Mouse (Mus musculus) naive thymus-derived CD4-positive, alpha-beta T cell, adult 2 months (primary cell): Measurements from ENCODE around the gene Tsga10ip.
"Not testable (repeated sequence)": the region's sequence is repeated elsewhere in the genome, so short reads cannot be mapped to it uniquely, and the experiment has no call there.

Experiments
- DNase-seq: peaks from one replicate; pipeline ENCODE4 v3.0.0-alpha.2; 2011; ENCODE audit warnings: low read depth

Gene Tsga10ip

DNA sequence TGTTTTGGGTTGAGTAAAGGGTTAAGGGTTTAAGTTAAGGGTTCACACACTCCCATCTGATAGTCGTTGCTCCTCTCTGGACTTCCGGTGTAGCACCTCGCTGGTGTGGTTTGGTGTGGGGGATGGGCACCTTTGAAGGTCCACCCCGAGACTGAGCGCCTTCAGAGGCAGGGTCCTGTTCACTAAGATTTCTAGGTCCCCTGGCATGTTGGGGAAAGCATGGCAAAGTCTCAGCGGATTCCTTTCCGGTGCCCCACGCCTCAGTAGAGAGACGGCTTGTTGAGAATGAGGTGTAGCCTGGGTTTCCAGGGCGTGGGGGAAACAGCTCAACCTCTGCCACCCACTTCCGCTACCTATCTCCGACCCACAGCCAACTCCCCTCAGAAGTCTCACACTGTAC lies 12.7 kb downstream of the Tsga10ip start:
- peak; percentile 88 for DNase-seq

DNA sequence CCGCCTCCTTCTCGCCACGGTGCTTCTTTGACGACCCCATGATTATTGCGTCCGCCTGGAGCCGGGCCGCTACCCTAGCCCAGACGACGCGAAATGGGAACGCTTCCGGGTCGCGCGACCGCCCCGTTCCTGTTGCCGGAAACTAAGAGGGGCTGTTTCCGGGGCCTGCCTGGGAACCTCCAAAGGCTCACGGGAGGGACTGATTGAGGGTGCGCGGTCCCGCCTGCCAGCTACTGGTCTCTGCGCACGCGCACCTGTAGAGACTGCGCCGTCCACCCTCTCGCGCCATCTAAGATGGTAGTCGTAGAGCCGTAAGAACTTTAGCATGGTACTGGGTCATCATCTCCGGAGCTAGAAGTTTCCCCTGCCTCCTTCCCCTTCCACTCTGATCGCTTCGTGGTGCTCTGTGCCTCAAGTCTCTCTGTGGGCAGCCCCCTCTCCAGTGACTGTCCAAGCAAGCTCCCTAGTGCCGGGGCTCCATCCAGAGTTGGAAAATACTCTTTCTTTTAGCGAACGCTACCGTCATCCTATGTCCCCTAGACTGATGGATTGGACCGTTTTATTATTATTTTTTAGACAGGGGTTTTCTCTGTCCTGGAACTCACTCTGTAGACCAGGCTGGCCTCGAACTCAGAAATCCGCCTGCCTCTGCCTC lies 13.6 kb downstream of the Tsga10ip start, which contains the start of gene Sart1:
TSS of gene Sart1 (minus strand) at position 116 of the 655 bp plus-strand sequence.
- DNase-seq: peak; percentile 95

DNA sequence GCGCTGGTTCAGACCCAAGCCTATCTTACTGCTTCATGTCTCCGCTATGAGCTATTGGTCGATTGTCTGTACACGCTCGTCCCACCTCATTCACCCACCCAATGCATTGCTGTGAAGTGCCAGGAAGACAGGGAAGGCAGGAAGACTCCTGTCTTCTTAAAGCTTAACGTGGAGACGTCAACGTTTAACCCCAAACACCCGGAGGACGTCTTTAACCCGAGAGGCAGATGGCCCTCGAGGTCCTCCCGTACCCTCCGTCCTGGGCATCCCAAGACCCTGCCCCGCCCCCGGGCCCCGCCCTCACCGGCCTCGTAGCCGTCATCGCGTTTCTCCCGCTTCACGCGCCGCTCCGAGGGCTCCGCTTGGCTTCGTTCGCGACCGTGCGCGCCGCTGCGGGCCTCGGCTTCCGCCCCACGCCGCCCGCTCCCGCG lies 14.3 kb downstream of the Tsga10ip start:
- DNase-seq: no peak

DNA sequence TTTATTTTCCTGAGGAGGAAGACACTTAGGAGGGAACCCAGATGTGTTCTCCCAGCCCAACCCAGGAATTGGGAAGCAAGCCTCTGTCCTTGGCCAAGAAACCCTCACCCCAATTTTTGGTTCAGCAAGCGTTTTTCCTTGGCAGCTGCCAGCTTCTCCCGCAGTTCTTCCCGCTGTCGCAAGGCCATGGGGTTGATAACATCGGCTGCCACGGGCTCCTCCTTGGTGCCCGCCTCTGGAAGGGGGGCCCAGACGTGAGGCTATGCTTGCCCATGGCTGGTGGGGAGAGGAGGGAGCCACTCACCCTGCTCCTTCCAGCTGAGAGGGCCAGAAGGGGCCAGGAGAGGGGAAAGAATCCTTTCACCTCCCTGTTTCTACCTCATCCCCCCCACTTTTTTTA lies 17.6 kb downstream of the Tsga10ip start:
- no peak for DNase-seq

DNA sequence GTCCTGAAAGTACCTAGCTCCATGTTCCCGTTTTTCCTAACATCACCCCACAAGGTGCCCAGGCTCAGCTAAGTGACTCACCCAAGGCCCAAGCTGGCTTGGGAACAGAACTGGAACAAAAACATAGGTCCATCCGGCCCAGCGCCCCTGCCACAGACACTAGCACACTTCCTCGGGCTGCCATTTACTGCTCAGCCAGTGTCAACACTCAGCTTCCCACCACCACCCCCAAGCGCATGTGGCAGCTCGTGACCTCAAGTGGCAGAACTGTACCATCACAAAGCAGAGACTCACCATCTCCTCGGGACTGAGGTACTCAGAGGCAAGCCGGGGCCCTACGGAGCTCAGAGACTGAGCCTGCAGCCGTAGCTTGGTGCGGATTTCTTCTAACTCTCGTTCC lies 19.0 kb downstream of the Tsga10ip start:
- DNase-seq: no peak

DNA sequence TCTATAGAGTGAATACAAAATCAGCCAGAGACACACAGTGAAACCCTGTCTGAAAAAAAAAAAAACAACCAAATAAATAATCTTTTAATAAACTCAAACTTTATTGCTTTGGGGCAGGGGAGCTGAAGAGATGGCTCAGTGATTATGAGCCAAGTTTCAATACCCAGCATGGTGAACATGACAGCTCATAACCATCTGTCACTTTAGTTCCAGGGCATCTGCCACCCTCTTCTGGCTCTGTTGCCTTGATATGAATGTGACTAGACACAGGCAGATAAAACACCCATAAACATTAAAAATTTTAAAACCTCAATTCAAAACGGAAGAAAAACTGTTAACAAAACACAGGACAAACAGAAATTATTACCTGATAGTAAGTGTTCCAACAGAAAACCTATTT lies 24.9 kb downstream of the Tsga10ip start:
- no peak for DNase-seq

DNA sequence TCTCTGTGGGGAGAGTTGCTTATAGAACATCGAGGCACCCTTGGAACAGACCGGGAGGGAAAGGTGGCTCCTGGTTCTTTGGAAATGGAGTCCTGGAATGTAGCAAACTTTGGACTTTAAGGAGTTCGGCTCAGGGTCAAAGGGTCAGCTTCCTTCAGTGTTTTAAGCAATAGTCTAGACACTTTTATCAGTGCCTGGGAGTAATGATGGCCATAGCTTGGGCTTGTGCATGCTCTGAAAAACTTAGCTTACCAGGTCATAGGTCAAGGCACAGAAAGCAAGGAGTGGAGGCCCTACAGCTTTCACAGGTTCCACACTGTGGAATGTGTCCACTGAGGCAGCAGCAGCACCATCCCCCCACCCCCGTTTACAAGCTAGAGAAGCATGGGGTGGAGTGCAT lies 27.6 kb downstream of the Tsga10ip start:
- DNase-seq: no peak

DNA sequence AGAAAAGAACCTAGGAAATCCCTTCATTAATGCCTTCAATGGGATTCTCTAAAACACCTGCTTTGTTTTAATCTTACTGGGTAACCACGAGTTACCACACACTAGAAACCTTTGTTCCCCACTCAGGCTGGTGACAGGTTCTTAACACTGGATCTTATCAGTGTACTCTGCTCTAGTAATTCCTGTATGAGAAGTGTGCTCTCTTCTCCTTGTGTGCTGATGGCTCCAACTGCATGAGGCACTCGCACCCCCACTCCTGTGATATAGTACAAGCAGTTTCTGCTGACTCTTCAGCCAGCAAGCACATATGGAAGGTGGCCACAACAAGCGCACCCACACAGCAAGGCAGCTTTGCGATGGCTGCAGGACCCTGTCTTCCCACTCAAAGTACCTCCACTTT lies 28.1 kb downstream of the Tsga10ip start:
- no peak for DNase-seq

DNA sequence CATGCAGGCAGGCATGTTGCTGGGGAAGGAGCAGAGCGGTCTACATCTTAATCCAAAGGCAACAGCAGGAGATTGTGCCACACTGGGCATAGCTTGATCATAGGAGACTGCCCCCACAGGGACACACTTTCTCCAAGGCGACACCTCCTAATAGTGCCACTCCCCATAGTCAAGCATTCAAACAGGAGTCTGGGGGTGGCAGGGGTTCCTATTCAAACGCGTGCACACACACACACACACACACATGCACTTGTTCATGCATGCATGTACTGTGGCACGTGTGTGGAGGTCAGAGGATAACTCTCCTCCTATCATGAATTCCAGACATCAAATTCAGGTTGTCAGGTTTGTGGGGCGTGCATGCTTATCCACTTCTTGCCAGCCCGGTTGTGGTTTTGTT lies 29.6 kb downstream of the Tsga10ip start:
- no peak for DNase-seq

DNA sequence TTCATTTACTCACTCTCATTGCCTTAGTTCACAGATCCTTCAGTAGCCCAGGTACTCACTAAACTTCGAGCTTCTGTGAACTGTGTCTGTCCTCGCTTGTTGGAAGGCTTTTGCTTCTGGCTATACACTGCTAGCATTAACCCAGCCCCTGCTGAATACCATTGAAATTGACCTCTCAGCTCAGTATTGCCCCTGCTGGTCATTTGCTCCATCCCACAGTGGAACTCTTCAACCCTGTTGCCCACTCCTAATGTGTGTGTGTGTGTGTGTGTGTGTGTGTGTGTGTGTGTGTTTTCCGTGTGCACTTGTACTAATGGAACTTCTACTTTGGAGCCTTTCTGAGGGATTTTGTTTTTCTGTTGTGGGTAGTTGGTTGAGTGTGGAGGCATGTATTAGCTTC lies 31.4 kb downstream of the Tsga10ip start:
- no peak for DNase-seq

DNA sequence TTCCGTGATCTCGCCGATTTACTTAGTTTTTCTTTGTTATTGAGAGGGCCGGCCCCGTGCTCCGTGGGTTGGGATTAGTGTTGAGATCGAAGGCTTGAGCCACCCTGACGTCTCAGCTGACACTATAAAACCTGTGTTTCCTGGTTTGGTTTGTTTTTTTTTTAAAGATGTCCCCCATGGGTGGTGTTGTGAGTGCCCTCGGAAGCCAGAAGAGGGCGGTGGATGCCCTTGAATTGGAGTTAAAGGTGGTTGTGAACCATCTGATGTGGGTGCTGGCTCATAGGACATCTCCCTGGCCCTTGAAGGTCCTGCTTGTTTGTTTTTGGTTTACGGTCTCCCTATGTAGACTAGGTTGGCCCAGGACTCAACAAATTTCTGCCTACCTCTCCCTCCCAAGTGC lies 34.9 kb downstream of the Tsga10ip start:
- peak; percentile 59 for DNase-seq

DNA sequence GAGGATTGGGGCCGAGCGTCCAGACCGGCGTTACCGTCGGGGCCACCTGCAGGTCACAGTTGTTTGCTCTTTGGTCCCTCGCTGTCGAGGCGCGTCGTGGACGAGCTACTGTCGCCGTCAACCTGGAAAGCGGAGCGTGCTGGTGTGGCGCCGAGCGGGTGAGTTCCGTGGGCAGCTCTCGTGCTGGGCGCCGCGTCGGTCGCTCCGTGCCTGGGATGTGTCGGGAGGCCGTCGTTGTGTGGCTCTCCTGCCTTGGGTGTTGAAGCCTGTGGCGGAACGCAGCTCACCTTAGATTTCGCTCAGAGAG lies 35.3 kb downstream of the Tsga10ip start, which contains the start of gene Banf1:
TSS of gene Banf1 (minus strand) at position 116 of the 307 bp plus-strand sequence.
- DNase-seq: no peak

DNA sequence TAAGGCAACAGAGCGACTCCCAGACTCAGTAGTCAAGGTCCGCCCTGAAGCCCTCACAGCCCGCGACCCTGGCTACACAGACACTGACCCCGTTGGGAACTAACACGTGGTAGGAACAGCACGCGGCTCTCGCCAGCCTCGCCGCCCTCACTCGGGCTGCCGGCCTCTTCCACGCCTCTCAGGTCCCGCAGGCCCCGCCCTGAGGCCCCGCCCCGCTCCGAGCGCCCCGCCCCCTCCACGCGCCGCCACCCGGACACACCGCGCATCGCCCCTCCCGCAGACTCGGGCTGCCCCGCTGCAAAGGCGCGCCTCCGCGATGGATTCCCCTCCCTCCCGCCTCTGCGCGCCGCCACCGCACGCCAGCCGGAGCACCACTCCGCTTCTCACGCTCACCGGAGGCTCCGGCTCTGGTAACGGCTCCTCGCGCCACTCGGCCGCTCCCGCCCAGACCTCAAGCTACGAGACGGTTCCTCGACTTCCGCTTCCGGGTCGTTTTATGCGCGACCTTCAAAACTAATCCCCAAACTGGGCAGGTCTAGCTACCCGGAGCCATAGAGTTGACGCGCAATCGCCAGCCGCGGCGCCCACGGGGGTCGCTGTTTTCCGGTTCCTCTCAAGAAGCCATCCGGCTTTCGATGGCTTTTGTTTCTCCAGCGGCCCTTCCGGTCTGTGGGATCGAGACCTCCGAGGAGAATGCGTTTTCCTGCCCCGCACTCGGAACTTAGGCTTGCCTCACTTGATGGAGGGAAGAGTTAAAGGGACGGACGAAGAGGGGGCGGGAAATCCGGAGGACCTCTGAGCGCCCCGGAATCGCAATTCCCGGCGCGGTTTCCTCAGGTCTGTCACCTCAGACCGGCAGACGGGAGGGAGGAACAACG lies 35.9 kb downstream of the Tsga10ip start, which contains the start of gene Eif1ad:
TSS of gene Eif1ad (plus strand) at position 567 of the 878 bp plus-strand sequence.
- DNase-seq: peak; percentile 99

DNA sequence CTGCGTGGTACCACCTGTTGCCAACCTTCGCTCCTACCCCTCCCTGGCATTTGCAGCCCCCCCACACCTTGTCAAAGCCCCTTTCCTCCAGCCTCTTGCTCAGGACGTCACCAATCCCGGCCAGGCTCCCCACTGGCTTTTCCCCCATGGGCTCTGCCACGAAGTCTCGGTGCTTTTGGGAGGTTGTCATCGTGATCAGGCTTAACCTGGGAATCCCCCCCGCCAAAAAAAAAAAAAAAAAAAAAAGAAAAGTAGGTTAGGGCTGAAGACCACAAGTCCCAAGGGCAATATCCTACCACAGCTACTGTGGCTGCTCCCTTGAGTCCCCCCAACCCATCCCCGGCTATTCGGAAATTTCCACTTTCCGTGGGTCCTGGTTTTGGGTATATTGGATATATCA lies 36.6 kb downstream of the Tsga10ip start:
- DNase-seq: no peak

DNA sequence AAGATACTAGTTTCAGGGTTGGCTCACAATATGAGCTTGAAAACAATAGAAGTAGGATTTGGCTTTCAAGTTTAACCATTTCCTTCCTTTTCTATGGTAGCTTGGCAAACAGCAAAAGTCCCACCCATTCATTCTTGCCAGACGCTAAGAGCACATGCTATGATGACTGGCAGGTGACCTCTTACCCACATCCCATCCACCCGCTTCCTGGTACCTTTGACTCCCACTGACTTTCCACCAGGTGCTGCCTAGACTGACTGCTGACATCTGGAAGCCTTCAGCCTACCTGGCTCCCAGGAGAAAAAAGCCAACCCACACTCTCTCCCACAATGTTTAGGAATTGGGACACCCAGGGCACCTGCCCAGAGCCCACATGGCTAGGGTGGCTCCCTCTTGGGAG lies 38.2 kb downstream of the Tsga10ip start:
- no peak for DNase-seq

DNA sequence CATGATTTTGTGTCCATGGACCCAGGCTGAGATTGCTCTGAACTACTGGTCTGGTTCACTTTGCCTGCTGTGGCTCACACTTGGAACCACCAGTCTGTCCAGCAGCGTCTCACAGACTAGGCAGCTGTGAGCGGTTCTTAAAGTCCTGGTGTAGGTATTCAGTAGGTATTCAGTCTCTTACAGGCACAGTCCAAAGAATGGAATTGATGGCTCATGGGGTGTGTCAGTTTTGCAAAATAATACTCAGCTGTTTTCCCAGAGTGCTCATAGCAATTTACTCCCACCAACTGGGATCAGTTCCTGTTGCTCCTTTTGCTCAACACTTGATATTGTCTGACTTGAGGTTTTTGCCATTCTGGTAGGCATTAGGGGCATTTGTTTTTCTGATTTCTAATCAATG lies 40.1 kb downstream of the Tsga10ip start:
- no peak for DNase-seq

DNA sequence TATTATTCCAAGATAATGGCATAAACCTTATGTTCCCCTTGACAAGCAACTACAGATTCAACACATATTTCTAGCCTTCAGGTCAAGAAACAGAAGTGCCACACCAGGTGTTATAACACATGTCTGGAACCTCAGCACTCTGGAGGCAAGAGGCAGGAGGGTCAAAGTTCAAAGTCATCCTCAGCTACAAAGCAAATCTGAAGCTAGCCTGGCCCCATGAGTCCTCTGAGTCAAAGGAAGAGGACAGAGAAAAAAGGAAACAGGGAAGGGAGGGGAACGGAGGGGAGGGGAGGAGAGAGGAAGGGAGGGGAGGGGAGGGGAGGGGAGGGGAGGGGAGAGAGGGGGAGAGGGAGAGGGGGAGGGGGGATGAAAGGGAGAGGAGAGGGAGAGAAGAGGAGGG lies 46.2 kb downstream of the Tsga10ip start:
- no peak for DNase-seq

DNA sequence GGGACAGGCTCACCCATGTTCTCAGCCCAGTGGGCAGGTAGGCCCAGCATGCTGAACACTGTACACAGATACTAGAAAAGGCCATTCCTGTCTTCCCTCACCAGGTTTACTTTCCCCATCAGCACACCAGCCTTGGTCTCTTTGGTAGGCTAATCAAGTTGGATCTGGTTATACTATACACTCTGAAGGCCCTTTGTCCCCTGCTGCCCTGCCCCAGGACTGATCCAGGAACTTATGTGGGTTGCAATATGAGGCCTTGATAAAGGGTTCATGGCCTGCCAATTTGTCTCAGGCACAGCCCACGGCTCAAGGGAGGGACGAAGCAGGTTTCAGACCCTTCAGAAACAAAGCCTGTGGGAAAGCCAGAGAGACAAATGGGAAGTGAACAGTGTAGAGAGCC lies 48.7 kb downstream of the Tsga10ip start:
- no peak for DNase-seq

DNA sequence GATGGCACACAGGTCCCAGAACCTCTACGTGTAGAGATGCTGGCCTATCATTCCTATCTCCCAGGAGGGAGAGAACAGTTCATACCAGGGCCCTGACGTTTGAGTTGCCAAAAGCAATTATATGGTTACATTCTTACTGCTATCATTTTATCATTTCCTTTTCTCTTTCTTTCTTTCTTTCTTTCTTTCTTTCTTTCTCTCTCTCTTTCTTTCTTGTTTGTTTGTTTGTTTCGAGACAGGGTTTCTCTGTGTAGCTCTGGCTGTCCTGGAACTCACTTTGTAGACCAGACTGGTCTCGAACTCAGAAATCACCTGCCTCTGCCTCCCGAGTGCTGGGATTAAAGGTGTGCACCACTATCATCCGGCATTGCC lies 52.8 kb downstream of the Tsga10ip start, which contains the start of gene Cst6:
TSS of gene Cst6 (minus strand) at position 73 of the 372 bp plus-strand sequence.
- DNase-seq: not testable (repeated sequence)

DNA sequence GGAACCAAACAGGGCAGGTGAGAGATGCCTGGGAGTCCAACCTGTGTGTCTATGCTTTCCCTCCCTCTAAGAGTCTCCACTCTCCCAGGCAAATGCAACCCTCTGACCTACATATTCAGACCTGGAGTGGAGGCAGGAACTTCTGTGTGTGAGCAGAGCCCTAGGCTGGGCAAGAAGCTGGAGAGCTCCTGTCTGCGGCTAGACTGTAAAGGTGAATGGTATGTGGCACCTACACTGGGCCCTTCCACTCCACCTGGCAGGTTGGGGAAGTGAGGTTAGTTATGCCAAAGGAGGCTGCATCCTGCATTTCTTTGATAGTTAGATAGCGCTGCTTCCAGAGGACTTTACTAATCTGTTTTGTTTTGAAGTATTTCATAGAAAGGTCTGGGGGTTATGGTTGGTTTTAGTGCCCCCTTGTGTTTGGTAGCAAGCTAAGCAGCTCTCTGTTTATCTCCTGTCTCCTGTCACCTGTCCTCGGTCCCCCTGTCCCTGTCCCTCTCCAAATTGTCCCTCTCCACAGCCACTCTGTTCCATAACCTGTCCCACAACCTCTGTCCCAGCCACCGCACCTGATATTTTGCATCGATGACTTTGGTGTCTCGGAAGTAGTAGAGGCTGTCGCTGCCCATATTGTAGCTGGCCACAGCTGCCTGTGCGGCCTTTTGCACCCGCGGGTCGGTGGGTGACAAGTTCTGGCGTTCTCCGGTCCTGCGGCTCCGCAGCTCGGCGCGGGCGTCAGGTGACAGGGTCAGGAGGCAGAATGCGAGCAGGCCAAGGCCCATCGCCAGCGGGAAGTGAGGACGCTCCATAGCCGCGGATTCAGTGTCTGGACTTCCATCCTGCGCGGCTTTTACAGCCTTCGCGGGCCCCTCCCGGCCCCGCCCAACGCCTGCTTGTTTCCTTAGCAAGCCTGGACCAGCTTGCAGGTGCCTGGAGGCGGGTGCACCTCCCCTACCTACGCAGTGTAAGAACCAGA lies 53.5 kb downstream of the Tsga10ip start:
- DNase-seq: peak; percentile 74

DNA sequence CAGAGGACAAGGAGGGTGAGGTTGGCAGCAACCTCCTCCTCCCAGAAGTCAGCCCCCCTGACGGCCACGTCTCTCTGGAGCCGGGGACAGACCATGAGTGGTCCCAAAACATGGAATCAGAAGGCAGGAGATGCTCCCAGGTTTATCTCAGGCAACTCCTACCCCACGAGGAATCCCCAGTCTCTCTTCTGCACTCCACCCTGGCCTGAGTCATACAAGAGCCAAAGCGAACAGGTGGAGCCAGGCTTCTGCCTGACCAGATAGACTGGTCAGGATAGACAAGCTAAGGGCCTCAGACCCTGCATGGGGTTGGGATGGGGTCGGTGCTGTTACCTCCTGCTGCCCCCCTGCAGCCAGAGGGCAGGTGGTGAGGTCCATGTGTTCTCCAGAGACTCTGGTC lies 54.3 kb downstream of the Tsga10ip start:
- no peak for DNase-seq
